Mouse (Mus musculus): ENCODE measurements at regions not wholly inside any gene's neighbourhood (a gene's known extent, or its start where the extent isn't known, plus 50 kb on each side); places are given as distances from the start of the nearest gene placed in this dataset.
A peak's percentile ranks its signal among the peaks of the same experiment; 100 is the strongest.

DNA sequence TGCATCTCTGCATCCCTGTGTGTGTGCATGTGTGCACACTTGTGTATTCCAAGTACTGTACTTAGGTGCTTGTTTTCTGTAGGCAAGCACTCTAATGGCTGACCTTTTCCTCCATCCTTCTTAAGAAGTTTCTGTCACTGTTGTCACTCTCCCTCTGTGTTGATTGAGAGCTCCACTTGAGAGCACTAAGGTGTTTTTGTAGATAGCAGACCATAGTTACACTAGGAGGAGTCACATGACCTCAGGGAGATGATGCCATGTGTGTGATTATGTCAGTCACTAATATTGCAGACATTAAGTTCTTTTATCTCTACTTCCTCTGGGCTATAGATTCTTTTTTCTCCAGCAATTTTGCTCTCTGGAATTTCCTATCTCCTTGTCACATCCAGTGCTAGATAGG, 225.9 kb upstream of the Ttc29 start:
- Histone ChIP-seq H3K4me2 (ENCODE audit: low read depth, low read length) (no peak overlapping the region), H3K36me3 (ENCODE audit: control insufficient read depth, insufficient read depth) (no peaks in the 10 kb centered on the region), H3K27me3 (ENCODE audit: control insufficient read depth, insufficient read depth, low read length) (no peaks in the 10 kb centered on the region), H3K9me3 (replicated peaks; ENCODE audit: control insufficient read depth, low read length) (no peaks in the 10 kb centered on the region), H3K9ac (ENCODE audit: low read length) (no peak overlapping the region), H3K27ac (ENCODE audit: low read length) (peak overlapping the region; percentile 98), H3K4me3 (ENCODE audit: low read length) (no peak overlapping the region), H3K4me1 (ENCODE audit: control insufficient read depth, insufficient read depth, low read length) (peaks cover 11% of the 10 kb centered on the region)
- no peak for ATAC-seq (replicated peaks; ENCODE audit: extremely low read depth, insufficient read depth, low FRiP score)

DNA sequence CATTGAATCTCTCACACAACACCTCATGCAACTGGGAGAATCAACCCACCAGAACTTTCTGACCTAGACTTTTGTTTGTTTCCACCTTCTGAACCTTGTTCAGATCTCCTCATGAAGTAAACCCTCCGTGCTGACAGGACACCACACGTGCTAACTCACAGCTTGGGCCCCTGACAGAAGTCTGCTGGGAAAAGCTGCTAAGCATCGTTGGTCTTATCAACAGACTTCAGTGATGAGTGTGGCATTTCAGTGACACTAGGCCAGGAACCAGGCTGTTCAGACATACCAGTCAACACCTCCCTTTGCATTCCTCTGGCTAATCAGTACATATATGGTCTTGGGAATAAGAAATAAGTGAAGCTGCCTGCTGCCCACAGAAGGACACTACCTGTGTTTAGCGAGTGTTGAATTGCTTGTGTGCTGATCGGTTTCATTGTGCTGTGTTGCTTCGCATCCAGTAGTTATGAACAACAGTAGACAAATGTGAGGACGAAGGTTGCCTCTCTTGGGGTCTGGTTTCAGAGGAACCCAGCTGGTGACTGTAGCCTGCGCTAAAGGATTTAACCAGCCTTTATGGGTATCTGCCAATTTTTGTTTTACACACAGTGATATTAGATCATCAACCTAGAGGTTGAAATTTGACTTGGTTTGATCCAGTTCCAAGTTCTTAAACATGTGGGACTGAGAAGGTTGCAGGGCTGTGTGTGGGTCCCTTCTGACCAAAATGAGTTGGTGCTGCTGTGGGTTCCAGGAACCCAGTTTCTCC, 224.6 kb upstream of the Ttc29 start:
- peak overlapping the region; percentile 12; the same call in 1 of the 2 replicates for H3K9ac ChIP-seq (ENCODE audit: low read length)
- ATAC-seq (replicated peaks; ENCODE audit: extremely low read depth, insufficient read depth, low FRiP score) = peak; percentile 96
- WGBS = 19% methylated on average over 8 of the region's 8 CpGs
- H3K27ac ChIP-seq (ENCODE audit: low read length) = peak overlapping the region; percentile 98
- H3K36me3 ChIP-seq (ENCODE audit: control insufficient read depth, insufficient read depth) = no peaks in the 10 kb centered on the region
- H3K4me3 ChIP-seq (ENCODE audit: low read length) = no peak overlapping the region
- H3K27me3 ChIP-seq (ENCODE audit: control insufficient read depth, insufficient read depth, low read length) = no peaks in the 10 kb centered on the region
- H3K4me1 ChIP-seq (ENCODE audit: control insufficient read depth, insufficient read depth, low read length) = peaks cover 10% of the 10 kb centered on the region
- no peaks in the 10 kb centered on the region for H3K9me3 ChIP-seq (replicated peaks; ENCODE audit: control insufficient read depth, low read length)
- peak overlapping the region; percentile 13 for H3K4me2 ChIP-seq (ENCODE audit: low read depth, low read length)

DNA sequence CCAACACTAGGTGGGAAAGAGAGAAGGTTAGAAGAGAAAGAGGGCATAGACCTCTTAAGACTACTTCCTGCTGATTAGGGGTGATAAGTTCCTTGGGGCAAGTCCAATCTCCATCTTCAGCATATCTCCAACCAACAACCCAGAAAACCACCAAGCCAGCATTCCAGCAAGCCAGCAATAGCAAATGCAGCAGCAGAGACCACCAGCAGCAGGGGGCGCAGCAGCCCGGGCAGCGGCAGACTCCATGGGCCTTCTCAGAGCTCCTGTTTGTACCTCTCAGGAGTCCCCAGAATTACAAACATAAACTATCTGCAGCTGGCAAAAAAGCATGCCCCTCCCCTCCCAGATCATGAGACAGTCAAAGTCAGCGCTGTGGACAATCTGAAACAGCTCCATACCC, 222.0 kb upstream of the Ttc29 start:
- Histone ChIP-seq H3K4me2 (ENCODE audit: low read depth, low read length) (no peak overlapping the region), H3K27ac (ENCODE audit: low read length) (0 out of 2 replicates have a peak overlapping the region, but pooled peaks have one; percentile 12), H3K27me3 (ENCODE audit: control insufficient read depth, insufficient read depth, low read length) (no peaks in the 10 kb centered on the region), H3K9ac (ENCODE audit: low read length) (no peak overlapping the region), H3K9me3 (replicated peaks; ENCODE audit: control insufficient read depth, low read length) (no peaks in the 10 kb centered on the region), H3K4me3 (ENCODE audit: low read length) (no peak overlapping the region), H3K36me3 (ENCODE audit: control insufficient read depth, insufficient read depth) (no peaks in the 10 kb centered on the region), H3K4me1 (ENCODE audit: control insufficient read depth, insufficient read depth, low read length) (peaks cover 5% of the 10 kb centered on the region)
- ATAC-seq (replicated peaks; ENCODE audit: extremely low read depth, insufficient read depth, low FRiP score) = no peak
- 40% methylated on average over 4 of the region's 4 CpGs for WGBS

DNA sequence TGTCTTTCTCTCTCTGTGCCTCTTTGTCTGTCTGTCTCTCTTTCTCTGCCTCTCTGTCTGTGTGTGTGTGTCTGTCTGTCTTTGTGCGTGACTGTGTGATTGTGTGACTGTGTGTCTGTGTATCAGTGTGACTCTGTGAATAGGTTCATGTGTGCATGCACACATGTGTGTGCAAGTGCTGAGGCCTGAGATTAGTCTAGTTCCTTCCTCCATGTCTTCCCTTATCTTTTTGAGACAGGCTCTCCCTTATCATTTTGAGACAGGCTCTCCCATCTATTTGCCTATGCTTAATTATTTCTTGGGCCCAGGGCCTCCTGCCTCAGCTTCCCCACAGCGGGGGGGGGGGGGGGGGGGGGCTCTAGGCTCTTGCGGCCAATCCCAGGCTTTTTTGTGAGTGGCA, 212.8 kb upstream of the Ttc29 start:
- Histone ChIP-seq H3K9me3 (replicated peaks; ENCODE audit: control insufficient read depth, low read length) (no peaks in the 10 kb centered on the region), H3K4me1 (ENCODE audit: control insufficient read depth, insufficient read depth, low read length) (peaks cover 4% of the 10 kb centered on the region), H3K4me2 (ENCODE audit: low read depth, low read length) (no peak overlapping the region), H3K27ac (ENCODE audit: low read length) (no peak overlapping the region), H3K9ac (ENCODE audit: low read length) (no peak overlapping the region), H3K36me3 (ENCODE audit: control insufficient read depth, insufficient read depth) (no peaks in the 10 kb centered on the region), H3K4me3 (ENCODE audit: low read length) (no peak overlapping the region), H3K27me3 (ENCODE audit: control insufficient read depth, insufficient read depth, low read length) (no peaks in the 10 kb centered on the region)
- WGBS = 93% methylated on average over 2 of the region's 3 CpGs
- ATAC-seq (replicated peaks; ENCODE audit: extremely low read depth, insufficient read depth, low FRiP score) = no peak

DNA sequence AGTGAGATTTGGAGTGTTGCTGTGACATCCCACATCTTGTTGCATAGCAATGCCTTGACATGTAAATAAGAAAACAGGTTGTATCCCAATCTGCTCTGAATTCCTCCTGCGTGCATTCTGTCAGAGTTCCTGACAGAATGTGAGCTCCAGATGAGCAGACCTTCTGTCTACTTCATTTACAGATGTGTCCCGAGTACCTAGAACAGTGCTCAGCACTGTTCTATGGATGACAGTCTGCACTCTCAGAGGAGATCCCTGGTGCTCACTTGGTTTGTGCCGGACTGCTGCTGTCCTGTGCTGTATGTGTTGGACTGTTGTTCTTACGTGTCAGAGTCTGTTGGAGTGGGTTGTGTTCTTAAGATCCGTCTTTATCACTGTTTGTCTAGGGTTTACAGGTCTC, 211.4 kb upstream of the Ttc29 start:
- H3K4me1 ChIP-seq (ENCODE audit: control insufficient read depth, insufficient read depth, low read length) = peaks cover 4% of the 10 kb centered on the region
- H3K27me3 ChIP-seq (ENCODE audit: control insufficient read depth, insufficient read depth, low read length) = no peaks in the 10 kb centered on the region
- H3K4me3 ChIP-seq (ENCODE audit: low read length) = no peak overlapping the region
- H3K9ac ChIP-seq (ENCODE audit: low read length) = no peak overlapping the region
- WGBS = 21% methylated on average over 5 of the region's 5 CpGs
- no peak overlapping the region for H3K27ac ChIP-seq (ENCODE audit: low read length)
- no peaks in the 10 kb centered on the region for H3K9me3 ChIP-seq (replicated peaks; ENCODE audit: control insufficient read depth, low read length)
- no peak for ATAC-seq (replicated peaks; ENCODE audit: extremely low read depth, insufficient read depth, low FRiP score)
- peak overlapping the region; percentile 14; the same call in 1 of the 2 replicates for H3K4me2 ChIP-seq (ENCODE audit: low read depth, low read length)
- no peaks in the 10 kb centered on the region for H3K36me3 ChIP-seq (ENCODE audit: control insufficient read depth, insufficient read depth)

DNA sequence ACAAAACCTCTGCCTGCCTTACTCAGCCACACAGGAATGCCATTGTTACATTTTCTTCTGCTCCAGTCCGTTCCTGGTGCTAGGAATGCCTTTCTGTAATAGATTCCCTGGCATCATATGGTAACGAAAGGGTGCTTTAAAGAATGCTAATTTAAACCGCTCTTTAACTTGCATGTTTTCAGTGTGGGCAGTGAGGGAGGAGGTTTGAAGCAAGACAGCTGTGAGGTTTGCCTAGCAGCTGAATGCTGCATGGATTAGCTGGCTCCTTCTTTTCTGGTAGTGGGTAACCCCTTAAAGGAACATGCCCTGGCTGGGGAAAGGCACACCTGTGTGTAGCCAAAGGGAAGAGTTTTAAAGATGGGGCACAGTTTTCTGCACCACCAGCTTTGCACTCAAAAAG, 211.0 kb upstream of the Ttc29 start:
- peak overlapping the region; percentile 14; the same call in 1 of the 2 replicates for H3K4me2 ChIP-seq (ENCODE audit: low read depth, low read length)
- 17% methylated on average over 3 of the region's 3 CpGs for WGBS
- H3K9ac ChIP-seq (ENCODE audit: low read length) = peak overlapping the region; percentile 64; the same call in 1 of the 2 replicates
- H3K27me3 ChIP-seq (ENCODE audit: control insufficient read depth, insufficient read depth, low read length) = no peaks in the 10 kb centered on the region
- H3K9me3 ChIP-seq (replicated peaks; ENCODE audit: control insufficient read depth, low read length) = no peaks in the 10 kb centered on the region
- H3K27ac ChIP-seq (ENCODE audit: low read length) = 0 out of 2 replicates have a peak overlapping the region, but pooled peaks have one; percentile 12
- no peak overlapping the region for H3K4me3 ChIP-seq (ENCODE audit: low read length)
- H3K36me3 ChIP-seq (ENCODE audit: control insufficient read depth, insufficient read depth) = no peaks in the 10 kb centered on the region
- peaks cover 4% of the 10 kb centered on the region for H3K4me1 ChIP-seq (ENCODE audit: control insufficient read depth, insufficient read depth, low read length)
- no peak for ATAC-seq (replicated peaks; ENCODE audit: extremely low read depth, insufficient read depth, low FRiP score)

DNA sequence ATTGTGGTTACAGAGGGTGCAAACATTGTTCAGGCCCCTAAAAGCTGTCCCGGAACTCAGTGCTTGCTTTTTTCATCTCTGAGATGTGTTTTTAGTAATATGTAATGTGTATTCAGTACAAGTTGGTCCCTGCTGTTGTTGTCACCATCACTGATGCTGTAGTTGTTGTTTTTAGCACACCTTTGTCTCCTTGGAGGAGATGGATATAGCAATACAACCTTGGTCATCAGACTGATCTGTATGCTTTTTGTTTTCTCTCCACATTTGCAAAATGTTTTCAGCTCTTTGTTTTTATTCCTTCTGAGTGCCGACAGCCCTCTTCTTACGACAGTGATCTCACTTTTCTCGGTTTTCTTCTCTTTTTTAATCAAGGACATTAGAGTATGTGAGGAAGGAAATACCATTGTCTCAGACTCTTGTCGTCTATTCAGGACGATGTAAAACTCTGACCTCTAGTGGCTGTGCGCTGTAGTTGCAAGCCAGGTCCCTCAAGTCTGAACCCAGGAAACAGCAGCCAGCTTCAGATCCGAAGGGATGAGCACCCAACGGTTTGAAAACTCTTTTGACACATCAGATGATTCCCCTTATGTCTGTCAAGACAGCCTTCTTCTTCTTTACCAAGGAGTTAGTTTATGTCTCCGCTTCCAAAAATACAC, 209.1 kb upstream of the Ttc29 start:
- Histone ChIP-seq H3K36me3 (ENCODE audit: control insufficient read depth, insufficient read depth) (no peaks in the 10 kb centered on the region), H3K27me3 (ENCODE audit: control insufficient read depth, insufficient read depth, low read length) (no peaks in the 10 kb centered on the region), H3K9me3 (replicated peaks; ENCODE audit: control insufficient read depth, low read length) (no peaks in the 10 kb centered on the region), H3K4me3 (ENCODE audit: low read length) (no peak overlapping the region), H3K4me1 (ENCODE audit: control insufficient read depth, insufficient read depth, low read length) (peaks cover 4% of the 10 kb centered on the region), H3K27ac (ENCODE audit: low read length) (no peak overlapping the region), H3K4me2 (ENCODE audit: low read depth, low read length) (no peak overlapping the region), H3K9ac (ENCODE audit: low read length) (no peak overlapping the region)
- ATAC-seq (replicated peaks; ENCODE audit: extremely low read depth, insufficient read depth, low FRiP score) = no peak; the same call in 1 of the 2 replicates
- WGBS = 12% methylated on average over 10 of the region's 10 CpGs

DNA sequence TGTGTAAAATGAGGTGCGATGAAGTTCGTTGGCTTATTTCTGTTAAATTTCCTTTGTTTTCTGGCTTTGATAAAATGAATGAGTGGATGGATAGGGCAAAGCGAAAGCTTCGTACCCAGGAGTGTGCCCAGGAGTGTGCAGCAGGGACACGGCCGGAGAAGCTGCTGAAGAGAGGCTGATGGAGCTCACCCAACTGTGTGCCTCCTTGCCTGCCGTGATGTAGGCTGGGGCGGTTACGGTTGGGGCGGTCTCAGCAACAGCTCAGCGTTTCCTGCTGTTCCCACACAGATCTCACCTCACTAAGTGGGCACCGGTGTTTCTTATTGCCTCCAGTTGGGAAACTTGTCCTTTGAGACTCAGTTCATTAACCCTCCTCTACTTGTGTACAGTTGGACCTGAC, 208.2 kb upstream of the Ttc29 start:
- Histone ChIP-seq H3K27ac (ENCODE audit: low read length) (no peak overlapping the region), H3K27me3 (ENCODE audit: control insufficient read depth, insufficient read depth, low read length) (no peaks in the 10 kb centered on the region), H3K4me1 (ENCODE audit: control insufficient read depth, insufficient read depth, low read length) (peaks cover 4% of the 10 kb centered on the region), H3K4me3 (ENCODE audit: low read length) (no peak overlapping the region), H3K9me3 (replicated peaks; ENCODE audit: control insufficient read depth, low read length) (no peaks in the 10 kb centered on the region), H3K9ac (ENCODE audit: low read length) (no peak overlapping the region), H3K4me2 (ENCODE audit: low read depth, low read length) (no peak overlapping the region), H3K36me3 (ENCODE audit: control insufficient read depth, insufficient read depth) (no peaks in the 10 kb centered on the region)
- no peak for ATAC-seq (replicated peaks; ENCODE audit: extremely low read depth, insufficient read depth, low FRiP score)
- 73% methylated on average over 12 of the region's 12 CpGs for WGBS

DNA sequence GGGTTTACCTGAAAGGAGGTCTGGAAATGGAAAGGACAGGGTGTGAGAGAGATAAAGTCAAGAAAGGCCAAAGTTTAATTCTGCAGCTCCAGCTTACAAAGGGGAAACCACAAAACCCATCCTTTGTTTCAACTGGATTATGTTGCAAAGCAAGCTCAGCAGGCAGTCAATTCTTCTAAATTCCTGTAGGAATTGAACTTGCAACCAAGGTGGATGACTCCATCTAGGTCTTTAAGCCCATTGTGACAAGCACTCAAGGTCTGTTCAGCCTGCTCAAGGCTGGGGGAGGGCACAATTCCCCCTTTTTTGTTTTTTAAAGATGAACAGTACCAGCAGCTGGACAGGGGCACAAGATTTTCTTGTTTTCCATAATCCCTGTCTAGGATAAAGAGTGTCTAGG, 200.0 kb upstream of the Ttc29 start:
- no peaks in the 10 kb centered on the region for H3K36me3 ChIP-seq (ENCODE audit: control insufficient read depth, insufficient read depth)
- H3K4me3 ChIP-seq (ENCODE audit: low read length) = no peak overlapping the region
- no peaks in the 10 kb centered on the region for H3K9me3 ChIP-seq (replicated peaks; ENCODE audit: control insufficient read depth, low read length)
- no peak overlapping the region for H3K4me2 ChIP-seq (ENCODE audit: low read depth, low read length)
- no peak for ATAC-seq (replicated peaks; ENCODE audit: extremely low read depth, insufficient read depth, low FRiP score)
- no peak overlapping the region for H3K9ac ChIP-seq (ENCODE audit: low read length)
- no peak overlapping the region for H3K27ac ChIP-seq (ENCODE audit: low read length)
- no peaks in the 10 kb centered on the region for H3K27me3 ChIP-seq (ENCODE audit: control insufficient read depth, insufficient read depth, low read length)
- no peaks in the 10 kb centered on the region for H3K4me1 ChIP-seq (ENCODE audit: control insufficient read depth, insufficient read depth, low read length)
